Mouse (Mus musculus): Measurements from ENCODE around the gene Ap1m1. TPM values are rescaled to one million over a fixed set of nuclear protein-coding genes. Genes with fewer than 3 reads are reported as not detected.

Gene Ap1m1
- total RNA-seq, 2 experiments from 2014 or later = 80.1 to 80.6 TPM

- peak in 1 of 2 experiments; percentile 25 for DNase-seq (ENCODE audit: low spot score in 2 of 2)
Observed at GRCm38 (mm10) chr8:72257171-72257901, 17.5 kb downstream of the Ap1m1 start.

- no peak for DNase-seq (ENCODE audit: low spot score in 2 of 2)
Observed at GRCm38 (mm10) chr8:72257902-72258238, 18.1 kb downstream of the Ap1m1 start.

GRCm38 (mm10) chr8:72259862-72260261 is 20.0 kb downstream of the Ap1m1 start:
- DNase-seq (ENCODE audit: low spot score in 2 of 2) = no peak

- no peak for DNase-seq (ENCODE audit: low spot score in 2 of 2)
Observed at GRCm38 (mm10) chr8:72260585-72260984, 20.8 kb downstream of the Ap1m1 start.

GRCm38 (mm10) chr8:72261019-72261418 is 21.2 kb downstream of the Ap1m1 start:
- peak in 1 of 2 experiments; percentile 21 for DNase-seq (ENCODE audit: low spot score in 2 of 2)

GRCm38 (mm10) chr8:72261431-72261830 is 21.6 kb downstream of the Ap1m1 start:
- no peak for DNase-seq (ENCODE audit: low spot score in 2 of 2)

- no peak for DNase-seq (ENCODE audit: low spot score in 2 of 2)
Observed at GRCm38 (mm10) chr8:72261872-72262271, 22.1 kb downstream of the Ap1m1 start.

- no peak for DNase-seq (ENCODE audit: low spot score in 2 of 2)
Observed at GRCm38 (mm10) chr8:72262756-72263155, 22.9 kb downstream of the Ap1m1 start.

GRCm38 (mm10) chr8:72263451-72263850 is 23.6 kb downstream of the Ap1m1 start:
- no peak for DNase-seq (ENCODE audit: low spot score in 2 of 2)

GRCm38 (mm10) chr8:72265342-72265741 is 25.5 kb downstream of the Ap1m1 start:
- no peak for DNase-seq (ENCODE audit: low spot score in 2 of 2)

GRCm38 (mm10) chr8:72266671-72267070 is 26.9 kb downstream of the Ap1m1 start:
- no peak for DNase-seq (ENCODE audit: low spot score in 2 of 2)

GRCm38 (mm10) chr8:72267106-72267505 is 27.3 kb downstream of the Ap1m1 start:
- no peak for DNase-seq (ENCODE audit: low spot score in 2 of 2)

GRCm38 (mm10) chr8:72268356-72268755 is 28.5 kb downstream of the Ap1m1 start:
- DNase-seq (ENCODE audit: low spot score in 2 of 2) = no peak

- DNase-seq (ENCODE audit: low spot score in 2 of 2) = no peak
Observed at GRCm38 (mm10) chr8:72270606-72271005, 30.8 kb downstream of the Ap1m1 start.

GRCm38 (mm10) chr8:72271051-72271660 is 31.3 kb downstream of the Ap1m1 start:
- no peak for DNase-seq (ENCODE audit: low spot score in 2 of 2)

GRCm38 (mm10) chr8:72271691-72272090 is 31.9 kb downstream of the Ap1m1 start:
- no peak for DNase-seq (ENCODE audit: low spot score in 2 of 2)

GRCm38 (mm10) chr8:72272361-72272760 is 32.5 kb downstream of the Ap1m1 start:
- peak; percentile 61 to 63 for DNase-seq (ENCODE audit: low spot score in 2 of 2)

GRCm38 (mm10) chr8:72273111-72273770 is 33.4 kb downstream of the Ap1m1 start:
- DNase-seq (ENCODE audit: low spot score in 2 of 2) = no peak

GRCm38 (mm10) chr8:72273807-72274206 is 34.0 kb downstream of the Ap1m1 start:
- DNase-seq (ENCODE audit: low spot score in 2 of 2) = no peak

GRCm38 (mm10) chr8:72277244-72277643 is 37.4 kb downstream of the Ap1m1 start:
- DNase-seq (ENCODE audit: low spot score in 2 of 2) = no peak

- DNase-seq (ENCODE audit: low spot score in 2 of 2) = no peak
Observed at GRCm38 (mm10) chr8:72279151-72279550, 39.3 kb downstream of the Ap1m1 start.

GRCm38 (mm10) chr8:72281634-72282033 is 41.8 kb downstream of the Ap1m1 start:
- DNase-seq (ENCODE audit: low spot score in 2 of 2) = no peak

Data from left cerebral cortex, adult 18-20 months (tissue).